Mouse (Mus musculus) 3T3-L1 (cell line): ENCODE results near the gene Gna15.

Source experiments
- DNase-seq: peaks from one replicate; pipeline ENCODE4 v3.0.0-alpha.2; 2015; ENCODE audit warnings: low read depth, low spot score

Gna15 gene

DNA sequence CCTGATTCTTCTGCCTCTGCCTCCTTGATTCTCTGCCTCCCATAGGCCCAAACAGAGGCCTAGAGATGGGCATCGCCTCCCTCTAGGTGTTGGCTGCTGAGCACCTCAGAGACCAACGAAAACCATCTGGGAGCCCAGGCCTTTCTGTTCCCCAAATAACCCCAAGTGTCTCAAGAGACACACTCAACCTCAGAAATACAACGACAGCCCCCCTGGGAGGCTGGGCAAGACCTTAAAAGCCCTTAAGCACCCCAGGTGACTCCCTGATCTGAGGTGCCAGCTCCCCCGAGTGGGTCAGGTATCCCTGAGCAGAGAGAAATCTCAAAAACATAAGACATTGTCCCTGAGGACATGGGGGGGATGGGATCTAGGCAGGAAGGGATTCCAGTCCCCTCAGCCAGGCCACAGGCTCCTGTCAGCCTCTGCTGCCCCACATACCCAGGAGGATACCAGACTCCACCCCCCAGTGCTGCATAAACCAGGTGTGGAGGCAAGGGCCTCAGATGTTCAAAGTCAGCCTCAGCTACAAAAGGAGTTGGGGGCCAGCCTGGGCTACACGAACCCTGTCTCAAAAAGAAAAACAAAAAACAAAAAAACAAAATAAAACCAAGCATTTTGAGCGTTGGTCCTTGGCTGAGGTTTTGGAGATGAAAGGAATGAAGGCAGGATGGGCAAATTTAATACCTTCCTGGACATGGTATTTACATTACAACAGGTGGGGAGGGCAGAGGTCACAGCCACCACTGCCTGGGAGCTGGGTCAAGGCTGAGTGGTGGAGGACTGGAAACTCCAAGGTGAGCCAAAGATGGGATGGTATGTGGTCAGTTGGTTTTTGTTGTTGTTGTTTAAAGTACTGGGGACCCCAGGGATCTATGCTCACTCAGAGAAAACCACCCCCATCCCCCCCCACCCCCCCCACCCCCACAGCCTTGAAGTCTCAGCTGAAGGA is 30.1 kb upstream of the Gna15 start:
- no peak for DNase-seq

DNA sequence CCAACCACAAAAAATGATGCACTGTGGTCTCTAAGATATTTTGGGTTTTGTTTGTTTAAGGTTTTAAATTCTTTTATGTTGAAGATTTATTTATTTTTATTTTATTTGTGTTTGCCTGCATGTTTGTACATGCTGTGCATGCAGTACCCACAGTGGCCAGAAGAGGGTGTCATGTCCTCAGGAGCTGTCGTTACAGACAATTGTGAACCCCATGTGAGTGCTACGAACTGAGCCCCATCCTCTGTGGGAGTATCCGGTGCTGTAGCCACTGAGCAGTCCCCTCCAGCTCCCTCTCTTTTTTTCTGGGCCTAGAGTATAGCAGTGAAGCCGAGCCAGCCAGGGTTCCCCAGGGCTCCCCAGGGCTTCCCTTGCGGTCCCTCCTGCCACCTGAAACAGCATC is 29.2 kb upstream of the Gna15 start:
- peak; percentile 49 for DNase-seq

DNA sequence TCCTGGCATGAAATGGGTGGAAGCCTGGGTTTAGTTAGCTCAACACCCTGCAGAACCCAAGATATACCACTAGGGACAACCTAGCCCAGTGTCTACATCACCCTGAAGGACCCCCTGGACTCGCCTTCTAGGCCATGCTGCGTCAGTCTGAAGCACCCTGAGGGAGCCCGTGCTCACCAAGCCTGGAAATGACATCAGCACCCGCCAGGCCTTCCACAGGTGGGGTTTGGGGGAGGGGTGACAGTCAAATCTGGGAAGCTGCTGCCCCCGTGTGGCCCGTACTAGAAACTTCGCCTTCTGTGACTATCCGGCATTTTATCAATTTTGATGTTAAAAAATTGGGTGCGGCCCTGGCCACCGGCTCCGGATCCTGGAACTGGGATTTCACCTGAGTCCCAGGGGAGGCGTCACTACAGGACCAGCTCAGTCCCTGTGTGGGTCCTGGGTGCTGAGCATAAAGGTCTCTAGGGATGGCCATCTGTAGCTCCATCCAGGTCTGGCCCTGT is 27.6 kb upstream of the Gna15 start:
- peak; percentile 90 for DNase-seq

DNA sequence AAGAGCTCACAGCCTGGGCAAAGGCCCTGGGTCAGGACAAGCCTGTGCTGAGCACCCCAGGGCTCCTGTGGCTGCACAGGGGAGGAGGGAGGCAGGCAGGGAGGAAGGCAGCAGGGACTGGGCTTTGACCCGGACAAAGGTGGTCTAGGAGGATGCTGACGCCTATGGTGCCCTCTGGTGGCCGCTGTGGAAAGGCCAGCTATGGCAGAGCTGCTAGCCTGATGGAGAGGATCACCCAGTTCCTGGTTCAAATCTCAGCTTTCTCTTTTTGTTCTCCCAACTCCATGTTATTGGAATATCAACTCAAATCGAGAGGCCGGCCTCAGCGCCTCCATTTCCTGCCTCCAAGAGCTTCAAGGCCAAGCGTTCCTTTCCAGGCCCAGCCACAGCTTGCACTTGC is 26.2 kb upstream of the Gna15 start:
- DNase-seq = peak; percentile 79

DNA sequence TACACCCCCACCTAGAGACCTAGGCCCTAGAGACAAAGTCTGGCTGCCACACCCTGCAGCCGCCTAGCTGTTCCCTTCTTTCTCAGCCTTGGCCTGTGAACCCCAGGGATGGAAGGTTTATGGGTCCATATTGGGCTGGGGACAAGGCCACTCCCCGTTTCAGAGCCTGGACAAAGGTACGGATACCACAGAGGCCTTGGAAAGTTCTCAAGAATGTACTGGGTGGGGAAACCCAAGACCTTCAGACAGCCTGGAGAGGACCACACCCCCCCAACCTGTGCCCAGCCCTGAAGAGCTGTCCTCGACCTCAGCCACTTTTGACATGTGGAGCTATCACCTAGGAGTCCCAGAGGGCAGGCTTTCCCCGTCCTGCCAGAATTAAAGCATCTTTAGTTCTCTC is 24.9 kb upstream of the Gna15 start:
- DNase-seq = no peak

DNA sequence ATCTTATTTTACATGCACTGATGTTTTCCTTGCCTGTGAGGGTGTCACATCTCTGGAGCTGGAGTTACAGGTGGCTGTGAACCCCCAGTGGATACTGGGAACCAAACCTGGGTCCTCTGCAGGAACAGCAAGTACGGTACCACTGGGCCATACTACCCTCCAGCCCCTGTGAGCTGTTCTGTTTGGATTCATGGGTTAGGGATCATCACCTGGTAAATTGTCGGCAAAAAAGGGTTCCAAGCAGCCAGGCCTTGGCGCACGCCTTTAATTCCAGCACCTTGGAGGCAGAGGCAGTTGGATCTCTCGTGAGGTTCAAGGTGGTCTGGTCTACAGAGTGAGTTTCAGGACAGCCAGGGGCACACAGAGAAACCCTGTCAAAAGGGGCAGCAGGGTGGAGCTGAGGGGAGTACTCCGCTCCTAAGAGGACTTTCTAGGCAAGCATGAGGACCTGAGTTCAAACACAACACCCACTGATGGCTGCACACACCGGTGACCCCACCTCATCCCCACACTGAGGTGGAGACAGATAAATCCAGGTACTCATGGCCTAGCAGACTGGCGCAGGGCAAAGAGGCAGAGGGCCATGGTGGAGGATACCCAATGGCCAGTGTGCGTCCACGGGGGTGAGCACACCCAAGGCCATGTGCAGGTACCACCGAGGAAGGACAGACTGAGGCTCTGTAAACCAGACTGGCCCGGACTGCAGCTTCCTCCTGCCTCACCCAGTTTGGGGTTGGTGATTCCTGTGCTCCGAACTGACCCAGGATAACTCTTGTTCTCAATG is 23.0 kb upstream of the Gna15 start:
- DNase-seq = no peak

DNA sequence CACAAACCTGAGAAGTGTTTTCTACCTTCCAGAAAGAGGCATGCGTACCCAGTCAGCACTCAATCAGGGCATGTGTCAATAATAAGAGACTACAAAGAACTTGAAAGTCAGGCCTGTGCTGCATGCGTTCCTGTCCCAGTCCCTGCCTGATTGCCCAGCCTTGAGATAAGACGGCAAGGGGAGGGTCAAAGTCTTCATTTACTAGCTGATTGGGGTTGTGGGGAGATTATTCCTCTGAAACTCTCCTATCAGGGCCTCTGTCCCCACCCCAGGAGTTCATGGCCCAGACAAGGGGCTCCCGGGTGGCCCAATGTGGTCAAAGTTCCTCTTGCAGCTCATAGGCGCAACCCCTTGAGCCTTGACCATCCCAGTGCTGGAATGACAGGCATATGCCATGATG is 22.3 kb upstream of the Gna15 start:
- DNase-seq = no peak

DNA sequence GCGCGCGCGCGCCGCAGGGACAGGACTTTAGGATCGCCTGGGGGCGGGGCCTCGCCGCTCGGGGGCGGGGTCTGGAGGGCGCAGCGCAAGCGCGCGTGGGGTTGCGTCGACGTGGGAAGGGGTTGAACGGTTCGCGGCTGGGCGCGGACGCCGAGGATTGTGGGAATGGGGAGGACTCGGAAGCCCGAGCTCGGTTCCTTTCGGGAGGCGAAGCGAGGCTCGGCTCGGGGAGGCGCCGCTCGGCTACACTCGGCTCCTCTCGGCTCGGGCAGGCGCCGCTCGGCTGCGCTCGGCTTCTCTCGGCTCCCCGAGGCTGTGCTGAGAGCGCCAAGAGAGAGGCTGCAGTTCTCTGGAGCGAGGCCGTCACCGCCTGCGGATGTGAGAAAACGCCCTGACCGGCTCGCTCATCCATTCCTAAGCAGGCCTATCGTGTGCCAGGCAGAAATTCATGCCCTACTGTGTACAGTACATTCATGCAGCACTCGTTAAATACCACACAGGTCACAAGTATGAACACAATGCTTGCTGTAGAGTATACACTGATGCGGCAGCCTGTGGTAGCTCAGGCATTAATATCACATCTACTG is 21.2 kb upstream of the Gna15 start, which contains the start of gene Gna11:
TSS of gene Gna11 (minus strand) at position 30 of the 587 bp plus-strand sequence.
- DNase-seq = peak; percentile 94

DNA sequence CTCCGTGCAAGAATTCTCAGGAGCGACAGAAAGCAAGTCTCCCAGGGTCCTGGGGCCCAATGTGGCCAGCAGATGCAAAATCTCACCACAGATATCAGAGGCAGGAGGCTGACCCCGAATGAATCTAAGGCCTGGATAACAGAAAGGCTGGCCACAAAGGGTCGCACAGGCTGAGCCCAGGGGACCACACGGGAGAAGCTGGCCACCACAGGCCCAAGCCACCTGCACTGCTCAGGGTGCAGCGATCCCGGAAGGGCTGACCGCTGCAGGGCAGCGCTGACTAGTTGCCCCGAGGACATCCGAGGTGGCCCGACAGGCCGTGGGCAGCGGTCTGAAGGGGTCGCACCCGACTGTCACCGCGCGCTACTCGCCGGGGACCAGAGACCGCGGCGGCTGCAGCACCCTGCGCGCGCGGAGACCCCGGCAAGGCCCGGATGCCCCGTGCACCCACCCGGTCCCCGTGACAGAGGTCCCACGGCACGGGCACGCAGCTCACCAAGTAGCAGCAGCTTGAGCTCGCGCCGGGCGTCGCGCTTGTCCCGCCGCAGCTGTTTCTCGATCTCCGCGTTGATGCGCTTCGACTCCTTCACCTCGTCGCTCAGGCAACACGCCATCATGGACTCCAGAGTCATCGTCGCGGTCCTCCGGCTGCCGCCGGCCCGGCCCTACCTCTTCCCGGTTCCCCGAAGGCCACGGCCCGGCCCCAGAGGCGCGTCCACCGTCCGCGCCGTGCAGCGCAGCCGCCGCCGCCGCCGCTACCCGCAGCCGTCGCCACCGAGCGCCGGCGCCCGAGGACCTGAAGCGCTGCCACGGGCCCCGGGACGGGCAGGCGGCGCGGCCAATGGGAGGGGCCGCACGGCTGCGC is 20.5 kb upstream of the Gna15 start:
- DNase-seq = no peak

DNA sequence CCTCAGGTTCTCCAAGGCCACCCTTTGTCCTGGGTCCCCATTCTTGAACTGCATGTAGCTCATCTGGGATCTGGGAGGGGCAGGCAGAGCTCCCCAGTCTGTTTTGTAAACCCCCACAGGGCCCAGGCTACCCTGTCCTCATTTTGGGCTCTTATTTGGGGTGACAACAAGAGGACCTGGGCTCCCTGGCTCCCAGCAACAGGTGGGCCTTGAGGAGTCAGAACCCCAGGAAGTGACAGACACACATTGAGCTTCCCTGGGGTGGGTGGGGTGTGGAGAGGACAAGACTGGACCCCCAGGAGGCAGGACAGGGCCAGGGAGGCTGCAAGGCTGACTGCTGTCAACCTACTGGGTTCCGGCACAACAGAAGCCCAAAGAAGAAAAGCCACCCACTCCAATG is 19.6 kb upstream of the Gna15 start:
- no peak for DNase-seq

DNA sequence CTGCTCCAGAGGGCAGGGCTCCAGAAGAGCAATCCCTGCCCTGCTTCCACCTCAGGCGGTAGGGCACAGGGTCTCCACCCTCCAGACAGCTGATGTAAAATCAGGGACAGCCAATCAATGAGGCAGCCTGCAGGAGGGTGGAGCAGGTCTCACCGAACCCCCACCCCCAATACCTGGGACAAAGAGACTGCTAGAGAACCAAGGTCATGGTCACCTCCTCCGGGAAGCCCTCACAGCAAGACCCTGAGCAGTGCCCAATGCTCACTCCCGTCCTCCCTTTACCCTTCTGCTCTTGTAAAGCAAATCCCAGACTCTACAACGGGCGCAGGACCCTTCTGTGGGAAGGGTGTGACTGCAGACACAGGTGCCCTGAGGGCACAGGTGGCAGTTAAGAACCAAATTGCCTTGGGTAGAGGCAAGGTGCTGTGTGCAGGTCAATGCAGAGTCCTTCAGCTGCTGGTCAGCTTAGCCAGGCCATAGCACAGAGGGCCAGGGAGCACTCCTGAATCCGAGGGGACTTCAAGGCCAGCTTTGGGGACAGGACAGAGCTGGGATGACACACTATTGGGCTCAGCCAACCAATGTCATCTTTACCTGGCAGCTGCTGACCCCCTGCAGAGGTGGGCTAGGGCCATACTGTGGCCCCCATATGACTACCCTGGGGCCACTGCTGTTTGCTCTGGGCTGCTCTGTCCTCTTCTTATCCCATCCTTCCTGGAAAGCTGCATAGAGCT is 18.9 kb upstream of the Gna15 start:
- no peak for DNase-seq

DNA sequence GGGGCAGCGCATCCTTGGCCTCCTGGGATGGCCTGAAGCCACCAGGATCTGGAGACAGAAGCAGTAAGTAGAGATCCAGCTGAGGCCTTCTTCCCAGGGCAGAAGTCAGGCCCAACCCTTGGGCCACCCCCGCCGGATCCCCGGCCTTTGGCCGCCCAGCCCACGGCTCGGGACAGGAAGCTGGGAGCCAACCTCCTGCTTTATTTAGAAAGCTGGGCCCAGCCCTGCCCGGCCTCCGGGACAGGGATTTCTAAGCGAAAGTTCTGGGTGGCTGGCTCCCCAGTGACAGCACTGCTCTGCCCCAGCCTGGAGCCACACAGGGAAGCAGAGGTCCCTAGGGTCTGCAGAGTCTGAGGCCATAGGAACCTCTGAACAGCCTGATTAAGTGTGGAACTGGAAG is 17.8 kb upstream of the Gna15 start:
- no peak for DNase-seq

DNA sequence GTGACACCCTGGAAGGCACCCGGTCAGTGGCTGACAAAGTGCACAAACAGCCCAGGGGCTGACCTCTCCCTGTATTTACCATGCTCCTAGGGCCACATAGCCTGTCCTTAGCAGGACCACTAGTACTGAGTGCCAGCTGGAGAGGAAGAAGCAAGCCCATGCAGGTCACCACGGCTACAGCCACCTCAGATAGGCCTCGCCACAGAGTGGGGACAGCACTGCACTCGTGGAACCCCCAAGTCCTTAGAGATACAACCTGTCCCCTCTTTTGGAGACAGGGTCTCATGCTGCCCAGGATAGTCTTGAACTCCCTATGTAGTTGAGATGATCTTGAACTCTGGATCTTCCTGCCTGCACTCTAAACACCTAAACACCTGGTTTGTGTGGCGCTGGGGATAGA is 17.3 kb upstream of the Gna15 start:
- no peak for DNase-seq

DNA sequence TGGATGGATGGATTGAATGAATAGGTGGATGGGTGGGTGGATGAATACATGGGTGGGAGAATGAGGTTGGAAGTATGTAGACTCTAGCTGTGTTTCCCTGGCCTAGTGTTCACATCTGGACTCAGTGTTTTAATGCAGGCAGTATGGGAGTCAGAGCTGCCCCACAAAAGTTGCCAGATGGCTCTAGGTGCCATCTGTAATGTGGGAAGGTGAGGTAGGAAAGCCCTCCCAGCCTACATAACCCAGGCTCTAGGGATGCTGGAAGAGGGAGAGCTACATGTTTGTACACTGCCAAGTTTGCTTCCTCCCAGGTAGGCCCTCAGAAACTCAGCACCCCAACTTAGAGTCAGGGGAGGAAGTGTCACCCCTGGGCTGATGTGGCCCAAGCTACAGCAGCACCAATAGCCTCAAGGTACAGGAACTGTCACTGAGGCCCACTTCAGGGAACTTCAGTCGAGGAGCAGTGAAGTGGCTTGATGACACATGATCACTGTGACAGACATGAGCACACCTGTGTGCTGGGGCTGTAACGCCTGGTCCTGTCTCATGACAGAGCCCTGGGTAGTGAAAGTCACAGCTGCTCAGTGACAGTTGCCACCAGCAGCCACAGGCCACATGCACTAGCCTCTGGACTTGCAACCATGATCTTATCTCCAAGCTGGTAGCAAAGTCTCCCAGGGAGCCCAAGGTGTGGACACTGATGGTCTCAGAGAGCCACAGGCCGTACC is 14.5 kb upstream of the Gna15 start:
- no peak for DNase-seq

DNA sequence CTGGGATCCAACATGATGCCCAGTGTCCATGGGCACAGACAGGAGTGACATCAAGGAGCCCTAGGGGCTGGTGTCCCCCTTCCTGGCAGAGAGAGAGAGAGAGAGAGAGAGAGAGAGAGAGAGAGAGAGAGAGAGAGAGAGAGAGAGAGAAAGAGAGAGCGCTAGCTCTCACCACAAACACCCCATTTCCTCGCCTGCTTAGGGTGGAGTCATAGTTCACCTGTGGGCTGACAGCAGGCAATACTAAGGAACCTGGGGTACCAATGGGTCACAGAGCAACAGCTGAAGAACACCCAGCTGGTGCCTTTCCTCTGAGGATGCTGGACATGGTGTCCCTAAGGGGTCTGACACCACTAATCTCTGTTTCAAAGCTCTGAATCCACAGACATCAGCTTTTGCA is 13.4 kb upstream of the Gna15 start:
- DNase-seq = no peak

DNA sequence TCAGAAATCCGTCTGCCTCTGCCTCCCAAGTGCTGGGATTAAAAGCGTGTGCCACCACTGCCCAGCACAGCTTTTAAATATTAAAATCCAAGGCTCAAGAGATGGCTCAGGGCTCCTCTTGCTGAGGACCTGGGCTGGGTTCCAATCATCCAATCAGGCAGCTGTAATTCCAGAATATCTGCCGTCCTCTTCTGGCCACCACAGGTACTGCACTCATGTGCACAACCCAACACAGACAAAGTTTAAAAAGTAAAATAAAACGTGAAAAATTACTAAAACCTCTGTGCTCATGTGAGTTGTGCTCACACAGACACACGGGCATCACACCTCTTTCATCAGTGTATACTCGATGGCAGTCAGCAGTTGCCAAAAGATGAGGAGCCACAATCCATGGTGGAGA is 12.7 kb upstream of the Gna15 start:
- DNase-seq = peak; percentile 66

DNA sequence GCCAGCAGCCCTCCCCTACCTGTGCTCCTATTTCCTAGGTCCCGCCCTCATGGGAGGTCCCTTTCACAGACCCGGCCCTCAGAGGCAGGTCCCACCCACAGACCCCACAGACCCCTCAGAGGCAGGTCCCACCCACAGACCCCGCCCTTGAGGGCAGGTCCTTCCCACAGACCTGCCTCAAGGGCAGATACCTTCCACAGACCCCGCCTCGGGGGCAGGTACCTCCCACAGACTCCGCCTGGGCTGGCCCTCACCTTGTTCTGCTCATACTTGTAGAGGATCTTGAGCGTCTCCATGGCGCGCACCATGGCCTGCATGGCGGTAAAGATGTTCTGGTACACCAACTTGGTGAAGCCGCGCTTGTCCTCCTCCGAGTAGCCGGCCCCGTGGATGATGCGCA is 10.8 kb upstream of the Gna15 start:
- DNase-seq = no peak

DNA sequence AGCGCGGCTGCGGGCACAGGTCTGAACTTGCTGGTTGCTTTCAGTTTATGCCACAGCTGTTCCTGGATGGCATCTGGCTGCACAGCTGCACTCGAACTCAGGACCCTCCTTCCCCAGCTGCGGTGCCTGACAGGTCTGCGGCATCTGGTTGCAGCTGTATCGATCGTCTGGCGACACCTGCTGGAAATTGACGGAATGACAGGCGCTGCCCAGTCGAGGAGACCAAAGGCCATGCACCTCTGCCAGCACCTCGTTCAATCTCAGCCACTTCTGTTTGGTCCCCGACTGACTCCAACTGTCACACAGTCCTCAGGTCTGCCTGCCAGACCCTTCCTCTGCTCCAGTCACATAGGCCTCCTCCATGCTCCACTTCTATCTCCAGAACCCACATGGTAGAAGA is 2.8 kb upstream of the Gna15 start:
- DNase-seq = peak; percentile 74

DNA sequence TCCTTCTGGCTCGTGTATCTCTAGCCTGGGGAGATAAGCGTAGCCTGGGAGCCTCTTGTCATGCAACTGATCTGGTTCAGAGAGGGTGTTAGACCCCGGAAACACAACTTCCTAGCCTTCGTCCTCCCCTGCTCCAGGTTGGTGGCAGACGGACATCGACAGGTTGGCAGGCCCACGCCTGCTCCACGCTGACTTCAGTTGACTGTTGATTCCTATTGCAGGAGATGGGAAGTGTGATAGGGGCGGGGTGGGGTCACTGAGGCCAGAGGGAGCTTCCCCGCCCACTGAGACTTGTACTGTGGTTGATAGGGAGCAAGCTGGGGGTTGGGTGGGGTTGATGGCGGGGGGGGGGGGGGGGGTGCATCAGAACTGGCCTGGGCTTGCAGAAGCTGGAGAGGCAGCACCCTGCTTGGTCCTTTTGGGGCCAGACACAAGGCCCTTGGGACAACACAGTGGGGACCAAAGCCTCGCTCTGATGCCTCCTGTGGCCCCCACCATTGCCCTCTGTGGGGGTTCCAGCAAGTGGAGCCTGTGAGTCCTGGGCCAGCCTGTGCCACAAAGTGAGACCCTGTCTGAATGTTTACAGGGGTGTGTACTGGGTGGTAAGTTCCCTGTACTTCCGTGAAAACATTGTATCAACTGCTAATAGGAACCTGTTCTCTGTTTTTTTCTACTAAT is 1.1 kb upstream of the Gna15 start:
- no peak for DNase-seq
